Mouse (Mus musculus) erythroblast, embryonic 14.5 days (primary cell): ENCODE data around the gene Cd300c. TPM values are rescaled to one million over a fixed set of nuclear protein-coding genes. Genes with fewer than 3 reads are reported as not detected.

Experiments used
- H3K27me3 ChIP-seq: 2 replicates; pipeline ENCODE4 v1.6.1; 2012; ENCODE audit warnings: inconsistent platforms; ENCODE audit not compliant: control insufficient read depth
- H3K36me3 ChIP-seq: 2 replicates; pipeline ENCODE4 v1.6.1; 2012; ENCODE audit warnings: mild to moderate bottlenecking, inconsistent platforms; ENCODE audit not compliant: control insufficient read depth
- H3K4me1 ChIP-seq: 2 replicates; pipeline ENCODE4 v1.6.1; 2012; ENCODE audit warnings: inconsistent platforms; ENCODE audit not compliant: control insufficient read depth
- H3K4me3 ChIP-seq: replicated peaks from 2 replicates; pipeline ENCODE3; 2012; ENCODE audit warnings: moderate library complexity, mild to moderate bottlenecking, inconsistent platforms
- H3K9me3 ChIP-seq: 2 replicates; pipeline ENCODE4 v1.6.1; 2012; ENCODE audit warnings: low read length, inconsistent platforms, mixed read lengths; ENCODE audit not compliant: control insufficient read depth
- GATA1 ChIP-seq: IDR thresholded peaks from 2 replicates; pipeline ENCODE4 v1.6.1; 2012; ENCODE audit warnings: low read length, inconsistent platforms, mixed read lengths
- TAL1 ChIP-seq: IDR thresholded peaks from 3 replicates; pipeline ENCODE4 v1.6.1; 2012; ENCODE audit warnings: low read length, inconsistent platforms, mixed read lengths
- polyA plus RNA-seq: library from polyadenylated mRNA; stranded (reverse); fragments of >175 nt; gene quantifications from 2 replicates; pipeline ENCODE4 v1.2.3, GENCODE M21; 2012

Gene Cd300c
- polyA plus RNA-seq, 1 experiment = not detected

DNA sequence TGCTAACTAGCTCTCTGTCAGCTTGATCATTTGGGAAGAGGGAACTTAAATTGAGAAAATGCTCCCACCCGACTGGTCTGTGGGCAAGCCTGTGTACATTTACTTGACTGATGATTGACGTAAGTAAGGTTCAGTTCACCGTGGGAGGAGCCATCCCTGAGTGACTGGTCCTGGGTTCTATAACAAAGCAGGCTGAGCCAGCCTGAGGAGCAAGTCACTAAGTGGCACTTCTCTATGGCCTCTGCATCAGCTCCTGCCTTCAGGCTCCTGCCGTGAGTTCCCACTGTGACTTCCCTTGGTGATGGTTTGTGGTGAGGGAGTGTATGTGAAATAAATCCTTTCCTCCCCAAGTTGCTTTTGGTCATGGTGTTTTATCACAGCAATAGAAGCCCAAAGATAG, 60.9 kb downstream of the Cd300c start:
- H3K4me1 ChIP-seq = no peaks in the 10 kb centered on the region; the same call in 1 of the 2 replicates
- no peak overlapping the region for H3K4me3 ChIP-seq
- no peaks in the 10 kb centered on the region for H3K9me3 ChIP-seq
- H3K36me3 ChIP-seq = no peaks in the 10 kb centered on the region
- H3K27me3 ChIP-seq = no peaks in the 10 kb centered on the region
- TF ChIP-seq TAL1 = no peak
- no peak for TF ChIP-seq GATA1

DNA sequence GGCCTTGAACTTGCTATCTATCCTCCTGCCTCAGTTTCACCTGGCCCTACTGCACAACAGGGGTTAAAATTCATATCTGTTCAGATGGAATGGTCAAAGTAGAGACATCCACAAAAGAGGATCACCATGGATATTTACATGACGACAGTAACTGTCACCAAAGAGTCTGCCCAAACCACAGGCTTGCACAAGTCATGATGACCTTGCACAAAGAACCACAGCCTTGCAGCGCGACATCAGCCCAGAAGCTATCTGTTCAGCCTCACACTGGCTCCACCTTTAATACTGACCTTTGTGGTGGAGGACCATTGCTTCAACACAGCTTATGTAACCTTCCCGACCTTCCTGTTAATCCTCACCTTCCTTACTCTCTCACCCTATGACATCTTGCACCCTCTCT, 61.4 kb downstream of the Cd300c start:
- H3K4me3 ChIP-seq = no peak overlapping the region
- H3K36me3 ChIP-seq = no peaks in the 10 kb centered on the region
- TF ChIP-seq TAL1 = no peak
- no peak for TF ChIP-seq GATA1
- H3K4me1 ChIP-seq = no peaks in the 10 kb centered on the region; the same call in 1 of the 2 replicates
- H3K27me3 ChIP-seq = no peaks in the 10 kb centered on the region
- no peaks in the 10 kb centered on the region for H3K9me3 ChIP-seq

Other genes with a start within 250 kb of the Cd300c start
- gene Dnaic2, start 241.7 kb downstream of the Cd300c start, polyA plus RNA-seq = not detected in 2 replicates
- gene Kif19a, start 203.8 kb downstream of the Cd300c start, polyA plus RNA-seq = 0.04 TPM in 1 of 2 replicates, not detected in the other
- not detected in 2 replicates for gene Btbd17, start 173.2 kb downstream of the Cd300c start, polyA plus RNA-seq
- not detected in 2 replicates for gene Gpr142, start 170.2 kb downstream of the Cd300c start, polyA plus RNA-seq
- gene Gprc5c, start 118.0 kb downstream of the Cd300c start, polyA plus RNA-seq = 0.02 and 0.06 TPM in 2 replicates
- gene Cd300a, start 79.1 kb downstream of the Cd300c start, polyA plus RNA-seq = not detected in 2 replicates
- gene Cd300lb, start 34.8 kb downstream of the Cd300c start, polyA plus RNA-seq = not detected in 2 replicates
- gene Cd300ld, start 20.8 kb upstream of the Cd300c start, polyA plus RNA-seq = not detected in 2 replicates
- not detected in 2 replicates for gene Cd300c2, start 32.7 kb upstream of the Cd300c start, polyA plus RNA-seq
- not detected in 2 replicates for gene Cd300ld2, start 47.0 kb upstream of the Cd300c start, polyA plus RNA-seq
- not detected in 2 replicates for gene Cd300ld4, start 57.9 kb upstream of the Cd300c start, polyA plus RNA-seq
- gene Cd300ld5, start 68.6 kb upstream of the Cd300c start, polyA plus RNA-seq = not detected in 2 replicates
- gene Cd300ld3, start 79.3 kb upstream of the Cd300c start, polyA plus RNA-seq = not detected in 2 replicates
- gene Cd300e, start 93.0 kb upstream of the Cd300c start, polyA plus RNA-seq = not detected in 2 replicates
- 0.01 TPM in 1 of 2 replicates, not detected in the other for gene Rab37, start 122.3 kb upstream of the Cd300c start, polyA plus RNA-seq
- gene Cd300lf, start 164.8 kb upstream of the Cd300c start, polyA plus RNA-seq = not detected in 2 replicates
- 1.8 and 2.1 TPM in 2 replicates for gene Slc9a3r1, start 194.2 kb upstream of the Cd300c start, polyA plus RNA-seq
- 0.21 and 0.29 TPM in 2 replicates for gene Tmem104, start 218.3 kb upstream of the Cd300c start, polyA plus RNA-seq
- 0.99 and 1.5 TPM in 2 replicates for gene Nat9, start 218.7 kb upstream of the Cd300c start, polyA plus RNA-seq